Mouse (Mus musculus) neural tube, embryonic 15.5 days (tissue): ENCODE data around the gene Gm20388. TPM values are rescaled to one million over a fixed set of nuclear protein-coding genes. Genes with fewer than 3 reads are reported as not detected.

Experiments used
- ATAC-seq: fragments of 200-750 bp; cut with Nextera tagmentation; 2 replicates; pipeline ENCODE4 v1.8.0; 2017; ENCODE audit warnings: mild to moderate bottlenecking, moderate TSS enrichment, moderate library complexity; ENCODE audit not compliant: low FRiP score
- H3K27ac ChIP-seq: fragments of 300-500 bp; sonication (generic); replicated peaks from 2 replicates; pipeline ENCODE4 v1.5.1; 2015; ENCODE audit warnings: mild to moderate bottlenecking, inconsistent platforms
- H3K27me3 ChIP-seq: fragments of 300-500 bp; sonication (generic); replicated peaks from 2 replicates; pipeline ENCODE4 v1.6.1; 2015; ENCODE audit warnings: inconsistent platforms
- H3K36me3 ChIP-seq: fragments of 300-500 bp; sonication (generic); 2 replicates; pipeline ENCODE4 v1.6.1; 2015; ENCODE audit warnings: inconsistent platforms
- H3K4me1 ChIP-seq: fragments of 300-500 bp; sonication (generic); 2 replicates; pipeline ENCODE4 v1.6.1; 2015; ENCODE audit warnings: inconsistent platforms
- H3K4me2 ChIP-seq: fragments of 300-500 bp; sonication (generic); 2 replicates; pipeline ENCODE4 v1.6.1; 2015; ENCODE audit warnings: inconsistent platforms, mild to moderate bottlenecking, moderate library complexity
- H3K4me3 ChIP-seq: fragments of 300-500 bp; sonication (generic); replicated peaks from 2 replicates; pipeline ENCODE4 v1.5.1; 2015; ENCODE audit warnings: mild to moderate bottlenecking, inconsistent platforms
- H3K9ac ChIP-seq: fragments of 300-500 bp; sonication (generic); replicated peaks from 2 replicates; pipeline ENCODE4 v1.6.1; 2015; ENCODE audit warnings: mild to moderate bottlenecking, inconsistent platforms
- H3K9me3 ChIP-seq: fragments of 300-500 bp; sonication (generic); replicated peaks from 2 replicates; pipeline ENCODE4 v1.6.1; 2016; ENCODE audit warnings: inconsistent platforms
- WGBS: fragments of 180-500 bp; shearing (Covaris S2); methylation state at CpG from one replicate; pipeline ENCODE4 v1.1.7; 2015; ENCODE audit warnings: mixed read lengths; 5-methylcytosine and 5-hydroxymethylcytosine counted together
- polyA plus RNA-seq: library from polyadenylated mRNA; unstranded; fragments of >200 nt; fragmentation: Nextera tagmentation; extraction: Ambion mirVana; gene quantifications from 2 replicates; pipeline ENCODE4 v1.2.1, GENCODE M21; 2015

Gm20388 gene
- polyA plus RNA-seq, 1 experiment from 2014 or later, result not detected

DNA sequence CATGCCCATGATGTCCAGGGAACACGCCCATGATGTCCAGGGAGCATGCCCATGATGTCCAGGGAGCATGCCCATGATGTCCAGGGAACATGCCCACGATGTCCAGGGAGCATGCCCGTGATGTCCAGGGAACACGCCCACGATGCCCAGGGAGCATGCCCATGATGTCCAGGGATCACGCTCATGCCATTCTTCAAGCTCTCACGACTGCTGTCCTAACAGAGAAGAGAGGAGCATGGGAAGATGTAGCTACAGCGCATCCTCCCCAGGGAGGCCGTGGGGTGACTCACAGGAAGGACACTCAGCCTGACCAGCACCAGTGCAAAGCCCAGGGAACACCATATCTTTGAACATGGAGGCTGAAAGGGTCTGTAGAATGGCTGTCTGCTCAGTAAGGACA, 2245.3 kb downstream of the Gm20388 start:
- H3K27me3 ChIP-seq, result no peaks in the 10 kb centered on the region
- no peaks in the 10 kb centered on the region for H3K9me3 ChIP-seq
- H3K27ac ChIP-seq, result no peak overlapping the region
- H3K4me3 ChIP-seq, result no peak overlapping the region
- ATAC-seq, result no peak
- H3K4me1 ChIP-seq, result peaks cover 5% of the 10 kb centered on the region; the same call in 1 of the 2 replicates
- H3K9ac ChIP-seq, result no peak overlapping the region
- no peak overlapping the region for H3K4me2 ChIP-seq
- 93% methylated on average over 9 of the region's 9 CpGs for WGBS
- H3K36me3 ChIP-seq, result no peaks in the 10 kb centered on the region

- Histone ChIP-seq H3K4me3 (no peak overlapping the region), H3K9ac (no peak overlapping the region), H3K4me2 (no peak overlapping the region), H3K36me3 (no peaks in the 10 kb centered on the region), H3K9me3 (no peaks in the 10 kb centered on the region), H3K4me1 (peaks cover 5% of the 10 kb centered on the region; the same call in 1 of the 2 replicates), H3K27me3 (no peaks in the 10 kb centered on the region), H3K27ac (no peak overlapping the region)
- no peak for ATAC-seq
- 81% methylated on average over 12 of the region's 12 CpGs for WGBS
Observed at GRCm38 (mm10) chr8:122157689-122158088, 2247.0 kb downstream of the Gm20388 start.

DNA sequence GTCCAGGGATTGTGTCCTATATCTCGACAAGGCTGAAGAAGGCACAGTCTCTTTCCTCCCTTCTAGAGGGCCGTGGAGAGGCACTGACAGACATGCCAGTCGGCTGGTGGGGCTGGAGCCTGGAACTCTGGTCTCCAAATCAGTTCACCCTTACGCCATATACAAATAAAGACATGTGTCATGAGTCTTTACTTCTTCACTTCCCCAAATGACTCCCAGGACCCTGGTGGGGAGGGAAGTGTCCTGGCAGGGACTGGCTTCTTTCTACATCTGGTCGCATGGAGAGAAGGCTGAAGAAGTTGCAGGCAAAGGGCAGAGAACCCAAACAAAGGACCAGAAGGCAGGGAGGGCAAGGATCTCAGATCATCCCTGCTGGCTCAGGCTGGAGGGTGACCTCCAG, 2249.5 kb downstream of the Gm20388 start:
- H3K36me3 ChIP-seq, result no peaks in the 10 kb centered on the region
- no peaks in the 10 kb centered on the region for H3K9me3 ChIP-seq
- ATAC-seq, result no peak
- H3K27me3 ChIP-seq, result no peaks in the 10 kb centered on the region
- H3K4me1 ChIP-seq, result peaks cover 3% of the 10 kb centered on the region; the same call in 1 of the 2 replicates
- H3K4me2 ChIP-seq, result no peak overlapping the region
- WGBS, result 85% methylated on average over 5 of the region's 5 CpGs
- no peak overlapping the region for H3K27ac ChIP-seq
- no peak overlapping the region for H3K4me3 ChIP-seq
- H3K9ac ChIP-seq, result no peak overlapping the region

DNA sequence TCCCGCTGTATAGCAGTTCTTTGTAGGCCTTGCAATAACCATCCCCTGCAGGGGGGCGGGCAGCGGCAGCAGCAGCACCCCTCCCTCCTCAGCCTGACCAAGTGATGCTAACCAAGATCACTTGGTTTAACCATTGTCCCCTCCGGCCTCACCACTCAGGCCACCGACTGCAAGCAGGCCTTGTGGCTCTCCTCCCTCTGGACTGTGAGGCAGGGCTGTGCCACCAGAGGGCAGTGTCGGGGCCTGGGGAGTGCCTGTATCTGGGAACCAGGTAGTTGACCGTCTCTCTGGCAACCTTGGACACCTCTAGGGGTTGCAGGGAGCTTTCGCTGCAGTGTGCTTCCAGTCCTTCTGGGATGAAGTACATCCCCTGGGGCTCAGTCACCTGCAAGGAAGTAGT, 2252.4 kb downstream of the Gm20388 start:
- Histone ChIP-seq H3K9me3 (no peaks in the 10 kb centered on the region), H3K4me1 (no peaks in the 10 kb centered on the region), H3K27ac (no peak overlapping the region), H3K27me3 (no peaks in the 10 kb centered on the region), H3K9ac (no peak overlapping the region), H3K4me3 (no peak overlapping the region), H3K36me3 (no peaks in the 10 kb centered on the region), H3K4me2 (no peak overlapping the region)
- WGBS, result 33% methylated on average over 8 of the region's 8 CpGs
- no peak for ATAC-seq

GRCm38 (mm10) chr8:122167204-122167860, 2256.7 kb downstream of the Gm20388 start:
- no peak for ATAC-seq
- H3K9me3 ChIP-seq, result no peaks in the 10 kb centered on the region
- no peaks in the 10 kb centered on the region for H3K27me3 ChIP-seq
- WGBS, result 74% methylated on average over 14 of the region's 14 CpGs
- H3K4me3 ChIP-seq, result no peak overlapping the region
- H3K4me1 ChIP-seq, result no peaks in the 10 kb centered on the region
- no peak overlapping the region for H3K9ac ChIP-seq
- no peaks in the 10 kb centered on the region for H3K36me3 ChIP-seq
- H3K4me2 ChIP-seq, result no peak overlapping the region
- H3K27ac ChIP-seq, result no peak overlapping the region

DNA sequence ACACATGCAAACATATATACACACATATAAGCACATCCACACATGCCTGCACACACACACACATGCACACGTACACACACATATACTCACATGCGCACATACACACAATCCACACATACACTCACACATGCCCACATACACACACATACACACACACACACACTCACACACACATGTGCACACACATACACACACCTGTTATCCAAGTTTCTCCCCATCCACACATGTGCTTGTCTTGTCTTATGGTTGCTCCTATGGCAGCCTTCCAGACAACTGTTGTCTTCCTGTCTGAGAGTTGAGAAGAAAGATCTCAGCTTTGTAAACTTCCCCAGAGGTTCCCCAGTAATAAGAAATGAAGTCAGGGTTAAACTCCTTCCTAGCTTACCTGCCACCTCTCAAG, 2258.8 kb downstream of the Gm20388 start:
- Histone ChIP-seq H3K9ac (no peak overlapping the region), H3K27me3 (no peaks in the 10 kb centered on the region), H3K36me3 (no peaks in the 10 kb centered on the region), H3K4me1 (no peaks in the 10 kb centered on the region), H3K27ac (no peak overlapping the region), H3K4me2 (no peak overlapping the region), H3K4me3 (no peak overlapping the region), H3K9me3 (no peaks in the 10 kb centered on the region)
- 91% methylated on average over 2 of the region's 2 CpGs for WGBS
- ATAC-seq, result no peak

- Histone ChIP-seq H3K9me3 (no peaks in the 10 kb centered on the region), H3K36me3 (no peaks in the 10 kb centered on the region), H3K27me3 (no peaks in the 10 kb centered on the region), H3K4me3 (no peak overlapping the region), H3K4me1 (no peaks in the 10 kb centered on the region), H3K4me2 (no peak overlapping the region), H3K27ac (no peak overlapping the region), H3K9ac (no peak overlapping the region)
- WGBS, result 91% methylated on average over 4 of the region's 4 CpGs
- no peak for ATAC-seq
Observed at GRCm38 (mm10) chr8:122171823-122172222, 2261.2 kb downstream of the Gm20388 start.

DNA sequence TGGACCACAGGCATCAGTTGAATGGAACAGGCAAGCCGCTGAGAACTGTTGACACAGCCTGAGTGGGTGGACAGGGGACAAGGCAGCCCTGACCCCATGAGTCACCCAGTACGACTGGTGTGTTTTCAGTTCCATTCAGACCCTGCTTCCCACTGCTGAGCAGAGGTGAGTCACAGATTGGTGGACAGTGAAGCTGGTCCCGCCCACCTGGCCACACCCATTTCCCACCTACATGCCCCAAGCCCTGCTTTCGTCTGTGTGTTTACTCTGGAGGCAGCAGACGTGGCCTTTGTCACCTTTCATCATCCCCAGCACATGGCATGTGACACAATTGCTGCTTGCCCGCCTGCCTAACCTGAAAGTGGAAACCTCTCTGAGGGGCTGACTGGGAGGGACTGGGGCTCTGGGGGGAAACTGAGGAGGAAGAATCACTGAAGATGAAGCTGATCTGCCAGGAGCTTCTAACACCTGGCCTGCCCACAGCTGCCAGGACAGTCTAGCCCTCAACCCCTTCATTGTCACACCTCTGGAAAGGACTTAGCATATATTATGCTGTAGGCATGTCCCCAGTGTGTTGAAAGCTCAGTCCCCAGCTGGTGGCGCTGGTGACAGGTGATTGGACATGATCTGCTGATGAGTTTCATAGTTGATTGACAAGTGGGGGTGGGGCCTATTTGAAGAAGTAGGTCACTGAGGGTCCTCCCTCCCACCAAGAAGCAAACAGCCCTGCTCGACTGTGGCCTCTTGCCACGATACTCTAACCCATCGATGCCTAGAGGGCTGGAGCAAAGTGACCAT, 2263.7 kb downstream of the Gm20388 start:
- no peaks in the 10 kb centered on the region for H3K36me3 ChIP-seq
- no peaks in the 10 kb centered on the region for H3K4me1 ChIP-seq
- no peak overlapping the region for H3K27ac ChIP-seq
- no peaks in the 10 kb centered on the region for H3K9me3 ChIP-seq
- ATAC-seq, result no peak
- H3K9ac ChIP-seq, result no peak overlapping the region
- H3K4me2 ChIP-seq, result no peak overlapping the region
- H3K4me3 ChIP-seq, result no peak overlapping the region
- 50% methylated on average over 10 of the region's 10 CpGs for WGBS
- no peaks in the 10 kb centered on the region for H3K27me3 ChIP-seq

GRCm38 (mm10) chr8:122178392-122178890, 2267.8 kb downstream of the Gm20388 start:
- Histone ChIP-seq H3K9ac (no peak overlapping the region), H3K36me3 (no peaks in the 10 kb centered on the region), H3K27me3 (no peaks in the 10 kb centered on the region), H3K4me2 (no peak overlapping the region), H3K27ac (no peak overlapping the region), H3K4me3 (no peak overlapping the region), H3K9me3 (no peaks in the 10 kb centered on the region), H3K4me1 (0 out of 2 replicates have a peak, but pooled peaks cover 4% of the 10 kb centered on the region)
- ATAC-seq, result no peak
- WGBS, result 70% methylated on average over 4 of the region's 4 CpGs

DNA sequence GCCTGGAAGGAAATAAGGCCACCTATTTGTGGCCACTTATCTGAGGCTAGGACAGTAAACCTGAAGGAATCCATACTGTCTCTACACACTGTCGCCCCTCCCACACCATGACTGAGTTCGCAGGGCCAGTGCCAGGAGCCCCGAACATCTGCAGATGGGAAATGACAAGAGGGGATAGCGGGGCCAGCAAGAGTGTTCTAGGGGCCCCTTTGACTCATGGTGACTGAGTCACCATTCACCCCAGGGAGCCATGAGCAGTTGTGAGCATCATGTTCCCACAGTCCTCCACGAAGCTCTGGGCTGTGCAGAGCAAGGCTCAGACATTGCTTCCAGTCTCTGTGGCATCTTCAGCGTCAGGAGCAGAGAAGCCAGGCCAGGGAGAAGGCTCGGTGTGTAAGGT, 2268.7 kb downstream of the Gm20388 start:
- Histone ChIP-seq H3K9me3 (no peaks in the 10 kb centered on the region), H3K9ac (no peak overlapping the region)
- 81% methylated on average over 7 of the region's 7 CpGs for WGBS

DNA sequence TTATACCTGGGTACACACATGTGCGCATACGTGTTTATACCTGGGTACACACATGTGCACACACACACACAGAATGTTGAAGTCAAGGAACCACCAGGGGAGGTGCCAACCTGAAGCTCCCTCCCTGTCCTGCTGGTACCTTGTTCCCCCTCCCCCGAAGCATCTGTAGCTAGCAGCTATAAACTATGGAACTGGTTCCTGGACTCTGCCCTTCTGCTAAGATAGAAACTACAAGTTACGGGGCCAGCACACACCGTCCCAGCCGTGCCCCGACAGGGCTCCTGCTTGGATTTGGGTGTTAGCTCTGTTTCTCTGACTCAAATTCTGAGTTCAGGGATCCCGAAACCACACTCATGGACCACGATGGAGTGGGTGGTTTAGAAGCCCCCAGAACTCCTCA, 2269.5 kb downstream of the Gm20388 start:
- no peaks in the 10 kb centered on the region for H3K36me3 ChIP-seq
- no peak overlapping the region for H3K4me3 ChIP-seq
- 0 out of 2 replicates have a peak, but pooled peaks cover 4% of the 10 kb centered on the region for H3K4me1 ChIP-seq
- H3K9me3 ChIP-seq, result no peaks in the 10 kb centered on the region
- no peak overlapping the region for H3K27ac ChIP-seq
- H3K4me2 ChIP-seq, result no peak overlapping the region
- ATAC-seq, result no peak
- H3K9ac ChIP-seq, result no peak overlapping the region
- WGBS, result 95% methylated on average over 9 of the region's 9 CpGs
- H3K27me3 ChIP-seq, result no peaks in the 10 kb centered on the region

More for the DNA sequence above, 2268.7 kb downstream of the Gm20388 start:
- Histone ChIP-seq H3K4me3 (no peak overlapping the region), H3K4me1 (0 out of 2 replicates have a peak, but pooled peaks cover 4% of the 10 kb centered on the region), H3K4me2 (no peak overlapping the region), H3K27me3 (no peaks in the 10 kb centered on the region), H3K36me3 (no peaks in the 10 kb centered on the region), H3K27ac (no peak overlapping the region)
- no peak for ATAC-seq

DNA sequence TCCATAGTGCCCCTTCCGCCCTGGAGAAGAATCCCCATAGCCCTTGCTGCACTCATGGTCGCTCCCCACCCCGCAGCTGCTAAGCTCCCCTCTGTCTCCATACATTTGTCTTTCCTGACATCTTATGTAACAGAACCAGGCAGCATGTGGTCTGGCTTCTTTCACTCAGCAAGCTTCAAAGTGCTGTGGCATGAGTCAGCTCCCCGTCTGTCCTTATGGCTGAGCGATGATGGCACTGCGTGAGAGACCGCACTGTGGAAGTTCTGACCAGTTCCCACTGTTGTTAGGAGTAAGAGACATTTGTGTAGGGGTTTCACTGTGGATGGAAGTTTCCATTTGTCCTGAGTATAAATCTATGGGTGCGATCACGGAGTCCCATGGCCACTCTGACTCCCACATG, 2270.8 kb downstream of the Gm20388 start:
- ATAC-seq, result no peak
- no peak overlapping the region for H3K4me3 ChIP-seq
- 0 out of 2 replicates have a peak, but pooled peaks cover 4% of the 10 kb centered on the region for H3K4me1 ChIP-seq
- 66% methylated on average over 9 of the region's 9 CpGs for WGBS
- H3K9ac ChIP-seq, result no peak overlapping the region
- H3K27ac ChIP-seq, result no peak overlapping the region
- no peak overlapping the region for H3K4me2 ChIP-seq
- no peaks in the 10 kb centered on the region for H3K36me3 ChIP-seq
- H3K27me3 ChIP-seq, result no peaks in the 10 kb centered on the region
- no peaks in the 10 kb centered on the region for H3K9me3 ChIP-seq
